Mouse (Mus musculus) midbrain, embryonic 11.5 days (tissue): ENCODE results near the gene Syde1. TPM values are rescaled to one million over a fixed set of nuclear protein-coding genes. Genes with fewer than 3 reads are reported as not detected.

Source experiments
- ATAC-seq: fragments of 200-750 bp; cut with Nextera tagmentation; 2 replicates; pipeline ENCODE4 v1.8.0; 2017; ENCODE audit warnings: moderate TSS enrichment, moderate library complexity; ENCODE audit not compliant: low FRiP score
- DNase-seq: peaks from one replicate; pipeline ENCODE4 v3.0.0; 2015; ENCODE audit warnings: low spot score; ENCODE audit errors: missing footprints
- H3K27ac ChIP-seq: fragments of 300-500 bp; sonication (generic); 2 replicates; pipeline ENCODE4 v1.5.1; 2014; ENCODE audit warnings: low read depth, low read length
- H3K27me3 ChIP-seq: fragments of 300-500 bp; sonication (generic); 2 replicates; pipeline ENCODE4 v1.6.1; 2014; ENCODE audit warnings: mild to moderate bottlenecking, low read length, moderate library complexity, mixed read lengths; ENCODE audit not compliant: control insufficient read depth, insufficient read depth
- H3K36me3 ChIP-seq: fragments of 300-500 bp; sonication (generic); 2 replicates; pipeline ENCODE4 v1.6.1; 2014; ENCODE audit warnings: mild to moderate bottlenecking, low read length, moderate library complexity, mixed read lengths; ENCODE audit not compliant: control insufficient read depth, insufficient read depth
- H3K4me1 ChIP-seq: fragments of 300-500 bp; sonication (generic); 2 replicates; pipeline ENCODE4 v1.6.1; 2014; ENCODE audit warnings: low read length; ENCODE audit not compliant: control insufficient read depth, insufficient read depth
- H3K4me2 ChIP-seq: fragments of 300-500 bp; sonication (generic); 2 replicates; pipeline ENCODE4 v1.6.1; 2014; ENCODE audit warnings: mild to moderate bottlenecking, moderate library complexity
- H3K4me3 ChIP-seq: fragments of 300-500 bp; sonication (generic); 2 replicates; pipeline ENCODE4 v1.5.1; 2014; ENCODE audit warnings: low read depth, low read length
- H3K9ac ChIP-seq: fragments of 300-500 bp; sonication (generic); 2 replicates; pipeline ENCODE4 v1.6.1; 2014; ENCODE audit warnings: low read length
- H3K9me3 ChIP-seq: fragments of 300-500 bp; sonication (generic); 2 replicates; pipeline ENCODE4 v1.6.1; 2016; ENCODE audit warnings: low read length; ENCODE audit not compliant: control insufficient read depth
- WGBS: fragments of 180-500 bp; shearing (Covaris S2); extraction: QIAGEN DNeasy Blood & Tissue Kit; methylation state at CpG from one replicate; pipeline ENCODE4 v1.1.7; 2014; 5-methylcytosine and 5-hydroxymethylcytosine counted together
- polyA plus RNA-seq: library from polyadenylated mRNA; unstranded; fragments of >200 nt; fragmentation: Nextera tagmentation; extraction: Ambion mirVana; gene quantifications from 2 replicates; pipeline ENCODE4 v1.2.1, GENCODE M21; 2014

The Syde1 gene
- polyA plus RNA-seq, 1 experiment from 2014 or later = 9.4 TPM

DNA sequence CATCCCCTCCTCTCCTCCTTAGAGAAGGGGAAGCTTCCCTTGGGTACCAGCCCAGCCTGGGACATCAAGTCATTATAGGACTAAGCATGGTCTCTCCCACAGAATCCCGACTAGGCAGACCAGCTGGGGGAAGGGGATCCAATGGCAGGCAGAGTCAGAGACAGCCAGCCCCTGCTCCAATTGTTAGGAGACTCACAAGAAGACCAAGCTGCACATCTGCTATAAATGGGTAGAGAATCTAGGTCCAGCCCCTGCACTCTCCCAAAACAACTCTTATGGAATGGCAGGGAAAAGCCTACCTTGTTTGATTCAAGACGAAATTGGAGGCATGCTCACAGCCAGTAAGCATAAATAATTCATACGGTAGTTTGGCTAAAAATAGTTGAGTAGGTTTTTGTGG is 18.5 kb downstream of the Syde1 start:
- WGBS = 72% methylated on average over 3 of the region's 3 CpGs
- Histone ChIP-seq H3K36me3 (0 out of 2 replicates have a peak, but pooled peaks cover 3% of the 10 kb centered on the region), H3K4me3 (no peak overlapping the region), H3K9me3 (no peaks in the 10 kb centered on the region), H3K9ac (no peak overlapping the region), H3K4me2 (no peak overlapping the region), H3K4me1 (peaks cover 2% of the 10 kb centered on the region), H3K27ac (no peak overlapping the region), H3K27me3 (no peaks in the 10 kb centered on the region)
- no peak for ATAC-seq
- no peak for DNase-seq

DNA sequence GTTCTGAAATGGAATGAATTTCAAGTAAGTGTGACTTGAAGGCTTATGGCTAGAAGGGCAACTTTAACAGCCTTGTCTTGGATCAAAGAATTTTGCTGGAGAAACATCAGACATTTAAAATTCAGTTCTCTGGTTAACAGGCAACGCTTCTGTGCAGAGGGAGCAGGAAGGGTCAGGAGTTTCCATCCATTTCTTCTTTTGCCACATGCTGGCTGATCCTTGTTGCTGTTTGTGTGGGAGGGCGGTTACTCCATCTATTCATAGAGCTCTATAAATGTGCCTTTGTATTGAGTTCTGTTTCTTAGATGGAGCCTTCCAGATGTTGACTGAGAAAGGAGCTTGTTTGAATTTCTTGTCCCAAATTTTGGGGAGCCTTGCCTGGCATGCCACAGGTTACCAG is 20.9 kb downstream of the Syde1 start:
- no peak overlapping the region for H3K9ac ChIP-seq
- ATAC-seq = no peak
- no peaks in the 10 kb centered on the region for H3K36me3 ChIP-seq
- H3K27ac ChIP-seq = no peak overlapping the region
- WGBS = 80% methylated on average over 2 of the region's 2 CpGs
- peaks cover 2% of the 10 kb centered on the region for H3K4me1 ChIP-seq
- no peak overlapping the region for H3K4me3 ChIP-seq
- no peak for DNase-seq
- no peaks in the 10 kb centered on the region for H3K9me3 ChIP-seq
- no peaks in the 10 kb centered on the region for H3K27me3 ChIP-seq
- H3K4me2 ChIP-seq = no peak overlapping the region

DNA sequence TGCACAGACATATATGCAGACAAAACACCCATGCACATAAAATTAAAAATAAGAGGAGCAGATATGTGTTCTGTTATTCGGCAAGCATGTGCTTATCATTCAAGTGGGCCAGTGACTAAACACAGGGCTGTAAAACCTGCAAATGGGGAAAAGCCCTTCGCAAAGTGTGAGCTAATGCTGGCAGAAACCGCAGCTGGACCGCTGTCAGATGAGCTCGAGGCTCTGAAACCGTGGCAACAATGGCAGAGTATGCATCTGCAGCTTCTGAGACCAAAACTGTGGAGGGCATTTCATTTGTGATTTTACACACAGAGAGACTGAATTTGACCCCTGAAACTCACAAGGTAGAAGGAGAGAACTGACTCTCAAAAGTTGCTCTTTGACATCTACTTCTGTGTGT is 21.3 kb downstream of the Syde1 start:
- no peaks in the 10 kb centered on the region for H3K27me3 ChIP-seq
- peaks cover 2% of the 10 kb centered on the region for H3K4me1 ChIP-seq
- H3K4me2 ChIP-seq = no peak overlapping the region
- H3K27ac ChIP-seq = no peak overlapping the region
- no peaks in the 10 kb centered on the region for H3K9me3 ChIP-seq
- no peak for DNase-seq
- 81% methylated on average over 6 of the region's 6 CpGs for WGBS
- no peak for ATAC-seq
- no peak overlapping the region for H3K9ac ChIP-seq
- no peak overlapping the region for H3K4me3 ChIP-seq
- H3K36me3 ChIP-seq = no peaks in the 10 kb centered on the region

DNA sequence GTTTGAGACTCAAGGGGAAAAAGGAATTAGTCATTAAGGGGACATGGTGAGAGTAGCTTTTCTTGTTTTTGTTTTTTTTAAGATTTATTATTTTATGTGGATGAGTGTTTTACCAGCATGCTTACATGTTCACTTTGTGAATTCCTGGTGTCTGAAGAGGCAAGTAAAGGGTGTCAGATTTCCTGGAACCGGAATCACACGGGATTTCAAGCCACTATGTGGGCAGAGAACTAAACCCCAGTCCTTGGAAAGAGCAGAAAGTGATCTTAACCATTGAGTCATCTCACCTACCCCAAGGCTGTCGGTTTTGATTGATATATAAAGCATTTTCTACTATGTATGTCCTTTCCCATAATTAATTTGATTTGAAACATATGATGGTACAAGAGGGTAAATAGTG is 22.1 kb downstream of the Syde1 start:
- Histone ChIP-seq H3K27ac (no peak overlapping the region), H3K4me1 (no peaks in the 10 kb centered on the region; the same call in 1 of the 2 replicates), H3K9me3 (no peaks in the 10 kb centered on the region), H3K27me3 (no peaks in the 10 kb centered on the region), H3K4me2 (no peak overlapping the region), H3K4me3 (no peak overlapping the region), H3K36me3 (no peaks in the 10 kb centered on the region), H3K9ac (no peak overlapping the region)
- WGBS = 68% methylated on average over 3 of the region's 3 CpGs
- ATAC-seq (no peak), DNase-seq (no peak)

DNA sequence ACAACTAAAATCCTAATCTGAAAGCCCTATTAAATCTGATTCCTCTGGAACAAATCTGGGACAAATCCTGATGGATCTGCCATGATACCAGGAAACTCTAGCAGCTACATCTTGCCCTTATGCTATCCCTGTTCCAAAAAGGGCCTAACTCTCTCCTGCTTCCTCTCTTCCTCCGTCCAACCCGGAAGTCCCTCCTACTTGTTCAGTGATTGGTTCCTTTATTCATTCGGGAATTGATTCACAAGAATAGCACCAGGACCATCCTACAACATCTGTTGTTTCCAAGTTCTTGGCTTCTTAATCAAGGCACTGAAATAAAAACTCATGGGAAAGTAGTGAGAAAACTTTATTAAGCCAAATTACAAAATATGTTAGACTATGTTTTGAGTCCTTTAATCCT is 22.6 kb downstream of the Syde1 start:
- no peaks in the 10 kb centered on the region for H3K27me3 ChIP-seq

DNA sequence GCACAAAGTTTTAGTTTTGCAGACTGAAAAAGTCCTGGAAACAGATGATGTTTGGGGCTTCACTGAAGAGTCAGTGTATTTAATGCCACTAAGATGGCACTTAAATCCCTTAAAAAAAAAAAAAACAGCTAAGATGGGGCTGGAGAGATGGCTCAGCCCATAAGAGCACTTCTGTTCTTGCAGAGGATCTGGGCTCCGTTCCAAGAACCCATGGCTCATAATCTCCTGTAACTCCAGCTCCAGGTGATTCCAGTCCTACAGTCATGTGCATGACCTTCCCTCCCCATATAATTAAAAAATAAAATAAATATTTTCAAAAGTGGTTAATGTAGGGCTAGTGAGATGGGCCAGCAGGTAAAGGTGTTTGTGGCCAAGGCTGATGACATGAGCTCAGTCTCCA is 26.7 kb downstream of the Syde1 start:
- no peak overlapping the region for H3K9ac ChIP-seq
- H3K9me3 ChIP-seq = no peaks in the 10 kb centered on the region
- 79% methylated on average over 1 of the region's 1 CpGs for WGBS
- no peak for ATAC-seq
- no peaks in the 10 kb centered on the region for H3K27me3 ChIP-seq
- no peak overlapping the region for H3K4me2 ChIP-seq
- no peak for DNase-seq
- no peak overlapping the region for H3K4me3 ChIP-seq
- H3K36me3 ChIP-seq = no peaks in the 10 kb centered on the region
- H3K4me1 ChIP-seq = no peaks in the 10 kb centered on the region
- no peak overlapping the region for H3K27ac ChIP-seq

More for the DNA sequence above, 22.6 kb downstream of the Syde1 start:
- DNase-seq = no peak
- Histone ChIP-seq H3K27ac (no peak overlapping the region), H3K4me1 (no peaks in the 10 kb centered on the region; the same call in 1 of the 2 replicates), H3K36me3 (no peaks in the 10 kb centered on the region), H3K9me3 (no peaks in the 10 kb centered on the region), H3K9ac (no peak overlapping the region), H3K4me2 (no peak overlapping the region), H3K4me3 (no peak overlapping the region)
- no peak for ATAC-seq
- WGBS = 81% methylated on average over 3 of the region's 3 CpGs

DNA sequence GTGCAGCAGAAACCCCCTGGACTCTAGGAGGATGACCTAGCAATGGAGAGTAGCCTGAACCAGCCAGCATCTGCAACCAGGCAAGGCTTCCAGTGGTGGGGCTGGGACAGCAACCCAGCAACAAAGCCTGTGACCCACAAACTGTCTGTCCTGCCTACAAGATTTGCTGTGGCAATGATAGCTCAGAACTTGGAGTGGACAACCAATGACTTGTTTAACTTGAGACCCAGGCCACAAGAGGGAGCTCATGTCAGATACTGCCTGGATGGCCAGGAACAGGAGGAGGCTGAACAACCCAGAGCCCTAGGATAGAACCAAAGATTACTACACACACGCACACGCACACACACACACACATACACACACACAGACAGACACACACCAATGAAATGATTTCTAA is 50.8 kb downstream of the Syde1 start:
- WGBS = 70% methylated on average over 2 of the region's 2 CpGs
- no peak overlapping the region for H3K9ac ChIP-seq
- H3K27me3 ChIP-seq = no peaks in the 10 kb centered on the region
- no peak overlapping the region for H3K4me3 ChIP-seq
- H3K4me2 ChIP-seq = no peak overlapping the region
- no peak for DNase-seq
- H3K36me3 ChIP-seq = no peaks in the 10 kb centered on the region
- ATAC-seq = no peak
- no peak overlapping the region for H3K27ac ChIP-seq
- no peaks in the 10 kb centered on the region for H3K4me1 ChIP-seq
- H3K9me3 ChIP-seq = no peaks in the 10 kb centered on the region

Other genes starting within 250 kb of the Syde1 start
- gene Agpat3, start 239.5 kb downstream of the Syde1 start, polyA plus RNA-seq = 37.8 and 46.3 TPM in 2 replicates
- 223 and 244 TPM in 2 replicates for gene Rrp1, start 178.9 kb downstream of the Syde1 start, polyA plus RNA-seq
- 109 and 115 TPM in 2 replicates for gene Cstb, start 166.3 kb downstream of the Syde1 start, polyA plus RNA-seq
- gene Pdxk, start 127.0 kb downstream of the Syde1 start, polyA plus RNA-seq = 6.2 and 6.4 TPM in 2 replicates
- not detected in 2 replicates for gene Olfr1358, start 74.5 kb downstream of the Syde1 start, polyA plus RNA-seq
- gene Ilvbl, start 17.6 kb downstream of the Syde1 start, polyA plus RNA-seq = 27.1 and 27.5 TPM in 2 replicates
- not detected in 2 replicates for gene Olfr1357, start 26.1 kb upstream of the Syde1 start, polyA plus RNA-seq
- not detected in 2 replicates for gene Casp14, start 126.3 kb upstream of the Syde1 start, polyA plus RNA-seq
- 0.10 and 0.21 TPM in 2 replicates for gene Ccdc105, start 161.1 kb upstream of the Syde1 start, polyA plus RNA-seq
- 1.1 TPM in 2 replicates for gene Slc1a6, start 188.5 kb upstream of the Syde1 start, polyA plus RNA-seq